In the genomic region with DNA sequence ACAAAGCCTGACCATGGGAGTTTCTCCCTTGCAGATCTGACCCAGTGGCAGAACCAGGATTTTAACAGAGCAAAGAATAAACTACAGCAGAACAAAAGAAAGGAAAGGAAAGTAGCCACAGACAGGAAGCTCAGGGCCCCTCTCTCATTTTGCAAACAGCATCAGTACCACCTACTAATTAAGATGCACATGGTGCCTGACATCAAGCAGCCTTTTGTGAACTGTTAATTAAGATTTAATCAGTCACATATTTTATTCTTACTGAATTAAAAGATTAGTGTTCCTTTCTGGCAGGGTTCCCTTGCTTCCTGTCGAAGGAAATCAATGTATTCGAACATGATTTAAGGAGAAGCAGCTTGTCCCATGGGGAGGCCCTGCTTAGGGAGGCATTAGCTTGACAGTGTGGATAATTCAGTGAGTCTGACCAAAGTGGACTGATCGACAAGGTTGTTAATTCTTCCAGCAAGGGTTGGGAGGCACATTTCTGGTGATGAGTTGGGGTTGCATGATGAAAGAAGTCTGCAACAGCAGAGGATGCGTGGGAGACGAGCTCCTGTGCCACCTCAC, we compare ENCODE assay signal across 19 mouse cellular contexts.
DNase-seq lines count a peak whose midpoint lies in the region; ATAC-seq and TF ChIP-seq lines count a peak whose summit lies in the region.
"Had no signal": no experiment of that assay in that cellular context is flagged by ENCODE, and none has a peak within 500 bp of the region (broad histone marks: within the 10 kb centered on the region; RNA-seq: fewer than 3 reads in every experiment).

No protein-coding gene starts in this region.

- H3K4me1 ChIP-seq in forebrain, embryonic 14.5 days (ENCODE audit: control insufficient read depth, insufficient read depth, low read length), result peaks cover 2% of the 10 kb centered on the region; the same call in 1 of the 2 replicates
- no peaks in the 10 kb centered on the region for H3K4me1 ChIP-seq in forebrain, postnatal 0 days (ENCODE audit: insufficient read depth)
- no peaks in the 10 kb centered on the region for H3K4me1 ChIP-seq in midbrain, embryonic 15.5 days
- peaks cover 6% of the 10 kb centered on the region; the same call in 1 of the 2 replicates for H3K4me1 ChIP-seq in midbrain, embryonic 10.5 days
- H3K4me1 ChIP-seq: embryonic facial prominence, embryonic 10.5 days; heart, embryonic 13.5 days; intestine, embryonic 15.5 days had no signal

- no peaks in the 10 kb centered on the region for H3K36me3 ChIP-seq in forebrain, embryonic 14.5 days (ENCODE audit: control insufficient read depth, insufficient read depth, low read length)
- no peaks in the 10 kb centered on the region for H3K36me3 ChIP-seq in forebrain, postnatal 0 days (ENCODE audit: insufficient read depth)
- no peaks in the 10 kb centered on the region for H3K36me3 ChIP-seq in midbrain, embryonic 15.5 days (replicated peaks)
- no peaks in the 10 kb centered on the region for H3K36me3 ChIP-seq in midbrain, embryonic 10.5 days
- H3K36me3 ChIP-seq: embryonic facial prominence, embryonic 10.5 days; heart, embryonic 13.5 days; intestine, embryonic 15.5 days had no signal

- 32% methylated on average over 5 of the region's 5 CpGs for WGBS in forebrain, embryonic 14.5 days
- 30% methylated on average over 5 of the region's 5 CpGs for WGBS in forebrain, postnatal 0 days
- 34% methylated on average over 5 of the region's 5 CpGs for WGBS in midbrain, embryonic 15.5 days
- 64% methylated on average over 5 of the region's 5 CpGs for WGBS in midbrain, embryonic 10.5 days

- ATAC-seq in forebrain, embryonic 14.5 days, result no peak
- no peak for ATAC-seq in forebrain, postnatal 0 days
- ATAC-seq in midbrain, embryonic 15.5 days (replicated peaks), result 0 out of 2 replicates have a peak, but pooled peaks have one; percentile 45
- peak; percentile 52 for ATAC-seq in inflammation-experienced regulatory T-cells, adult 6 months
- ATAC-seq: forebrain, embryonic 13.5 days; hindbrain, embryonic 16.5 days; intestine, embryonic 15.5 days had no signal

- H3K4me3 ChIP-seq in forebrain, embryonic 14.5 days (ENCODE audit: low read depth, low read length), result no peak overlapping the region
- no peak overlapping the region for H3K4me3 ChIP-seq in forebrain, postnatal 0 days (ENCODE audit: low read depth, low read length)
- H3K4me3 ChIP-seq in midbrain, embryonic 15.5 days, result no peak overlapping the region
- H3K4me3 ChIP-seq in midbrain, embryonic 10.5 days, result no peak overlapping the region
- H3K4me3 ChIP-seq: embryonic facial prominence, embryonic 10.5 days; forebrain, embryonic 13.5 days; heart, embryonic 13.5 days; intestine, embryonic 15.5 days had no signal

- no peak overlapping the region for H3K27ac ChIP-seq in forebrain, embryonic 14.5 days (ENCODE audit: low read depth, low read length)
- H3K27ac ChIP-seq in forebrain, postnatal 0 days (ENCODE audit: low read depth, low read length), result no peak overlapping the region
- no peak overlapping the region for H3K27ac ChIP-seq in midbrain, embryonic 15.5 days
- H3K27ac ChIP-seq in midbrain, embryonic 10.5 days (replicated peaks), result no peak overlapping the region
- H3K27ac ChIP-seq: embryonic facial prominence, embryonic 10.5 days; forebrain, embryonic 13.5 days; heart, embryonic 13.5 days; intestine, embryonic 15.5 days had no signal

- no peaks in the 10 kb centered on the region for H3K27me3 ChIP-seq in forebrain, embryonic 14.5 days (replicated peaks; ENCODE audit: control insufficient read depth, insufficient read depth, low read length)
- H3K27me3 ChIP-seq in forebrain, postnatal 0 days (ENCODE audit: insufficient read depth, low read length), result no peaks in the 10 kb centered on the region
- H3K27me3 ChIP-seq in midbrain, embryonic 15.5 days (replicated peaks), result no peaks in the 10 kb centered on the region
- H3K27me3 ChIP-seq in midbrain, embryonic 10.5 days (ENCODE audit: low read depth, poor library complexity, severe bottlenecking), result peaks cover 8% of the 10 kb centered on the region; the same call in 1 of the 2 replicates
- H3K27me3 ChIP-seq: forebrain, embryonic 13.5 days; intestine, embryonic 15.5 days had no signal

- no peaks in the 10 kb centered on the region for H3K9me3 ChIP-seq in forebrain, embryonic 14.5 days (replicated peaks; ENCODE audit: control insufficient read depth, low read length)
- no peaks in the 10 kb centered on the region for H3K9me3 ChIP-seq in forebrain, postnatal 0 days (ENCODE audit: low read length)
- no peaks in the 10 kb centered on the region for H3K9me3 ChIP-seq in midbrain, embryonic 15.5 days
- no peaks in the 10 kb centered on the region for H3K9me3 ChIP-seq in midbrain, embryonic 10.5 days (replicated peaks)
- H3K9me3 ChIP-seq: embryonic facial prominence, embryonic 10.5 days; forebrain, embryonic 13.5 days; heart, embryonic 13.5 days; intestine, embryonic 15.5 days had no signal

- no peak for TF ChIP-seq CTCF in forebrain, postnatal 0 days (IDR thresholded peaks at IDR 0.05; ENCODE audit: low read depth)

- H3K4me2 ChIP-seq in forebrain, embryonic 14.5 days (ENCODE audit: low read length), result no peak overlapping the region
- H3K4me2 ChIP-seq in forebrain, postnatal 0 days (ENCODE audit: low read depth), result no peak overlapping the region
- H3K4me2 ChIP-seq in midbrain, embryonic 15.5 days, result no peak overlapping the region
- H3K4me2 ChIP-seq: forebrain, embryonic 13.5 days; heart, embryonic 13.5 days; intestine, embryonic 15.5 days had no signal

- no peak overlapping the region for H3K9ac ChIP-seq in forebrain, embryonic 14.5 days (ENCODE audit: low read length)
- no peak overlapping the region for H3K9ac ChIP-seq in forebrain, postnatal 0 days
- H3K9ac ChIP-seq in midbrain, embryonic 15.5 days, result no peak overlapping the region
- H3K9ac ChIP-seq: forebrain, embryonic 13.5 days; heart, embryonic 13.5 days; intestine, embryonic 15.5 days had no signal

- peak; percentile 36 for DNase-seq in forebrain, embryonic 14.5 days (ENCODE audit: low spot score)
- no peak for DNase-seq in forebrain, postnatal 0 days
- DNase-seq in midbrain, embryonic 10.5 days (ENCODE audit: low spot score), result no peak
- DNase-seq in spleen, adult 12 weeks (ENCODE audit: low spot score), result no peak
- no peak for DNase-seq in cerebellum, adult 18-20 months
- DNase-seq: adrenal gland, adult 8-10 months; adrenal gland, postnatal 36 days; B cell, adult 2 months; cerebellum, adult 11-12 months; cerebellum, adult 9-11 months; gastrocnemius, postnatal 10 days; heart, postnatal 36 days had no signal

Comparison
In these comparisons a context has a peak if more than half of its experiments do, and no peak if none do; other contexts are left out.
1. ATAC-seq: peak in midbrain, embryonic 15.5 days (single experiment) and inflammation-experienced regulatory T-cells, adult 6 months (single experiment); none in forebrain, embryonic 14.5 days (single experiment) and forebrain, postnatal 0 days (single experiment).